Mouse (Mus musculus) adrenal gland, postnatal 4 days (tissue): ENCODE data around the gene Zfp706. TPM values are rescaled to one million over a fixed set of nuclear protein-coding genes. Genes with fewer than 3 reads are reported as not detected.

Experiments used
- DNase-seq, 2 experiments: peaks; one replicate each; pipeline ENCODE4 v3.0.0; 2021 to 2022; ENCODE audit warnings: low spot score in 2 of 2, mixed read lengths in 2 of 2
- total RNA-seq, 2 experiments: library from RNA; stranded (reverse); gene quantifications; 2 replicates each; pipeline ENCODE4 v1.2.3; 2021

Zfp706 gene
- total RNA-seq, 2 experiments from 2014 or later: 207 to 215 TPM

- no peak for DNase-seq
Observed at GRCm38 (mm10) chr15:36980238-36980637, 27.3 kb downstream of the Zfp706 start.

GRCm38 (mm10) chr15:36979488-36980201 is 27.9 kb downstream of the Zfp706 start:
- DNase-seq: no peak

GRCm38 (mm10) chr15:36979159-36979487 is 28.4 kb downstream of the Zfp706 start:
- no peak for DNase-seq

GRCm38 (mm10) chr15:36977823-36978222 is 29.8 kb downstream of the Zfp706 start:
- no peak for DNase-seq

- no peak for DNase-seq
Observed at GRCm38 (mm10) chr15:36975690-36976089, 31.9 kb downstream of the Zfp706 start.

GRCm38 (mm10) chr15:36975256-36975620 is 32.3 kb downstream of the Zfp706 start:
- no peak for DNase-seq

- DNase-seq: no peak
Observed at GRCm38 (mm10) chr15:36974614-36975255, 32.8 kb downstream of the Zfp706 start.

- no peak for DNase-seq
Observed at GRCm38 (mm10) chr15:36973714-36974113, 33.9 kb downstream of the Zfp706 start.

- no peak for DNase-seq
Observed at GRCm38 (mm10) chr15:36973290-36973689, 34.3 kb downstream of the Zfp706 start.

- no peak for DNase-seq
Observed at GRCm38 (mm10) chr15:36969794-36970193, 37.8 kb downstream of the Zfp706 start.

GRCm38 (mm10) chr15:36968295-36968694 is 39.3 kb downstream of the Zfp706 start:
- DNase-seq: no peak

GRCm38 (mm10) chr15:36967381-36968211 is 40.0 kb downstream of the Zfp706 start:
- DNase-seq: no peak

GRCm38 (mm10) chr15:36966940-36967339 is 40.6 kb downstream of the Zfp706 start:
- DNase-seq: no peak

- DNase-seq: no peak
Observed at GRCm38 (mm10) chr15:36966466-36966865, 41.1 kb downstream of the Zfp706 start.

- DNase-seq: no peak
Observed at GRCm38 (mm10) chr15:36965743-36966142, 41.8 kb downstream of the Zfp706 start.

- no peak for DNase-seq
Observed at GRCm38 (mm10) chr15:36962931-36963330, 44.6 kb downstream of the Zfp706 start.

- no peak for DNase-seq
Observed at GRCm38 (mm10) chr15:36960876-36961237, 46.7 kb downstream of the Zfp706 start.

- DNase-seq: no peak
Observed at GRCm38 (mm10) chr15:36960010-36960875, 47.3 kb downstream of the Zfp706 start.

GRCm38 (mm10) chr15:36956221-36956620 is 51.4 kb downstream of the Zfp706 start:
- no peak for DNase-seq

GRCm38 (mm10) chr15:36950258-36950657 is 57.3 kb downstream of the Zfp706 start:
- no peak for DNase-seq

GRCm38 (mm10) chr15:36948866-36949546 is 58.6 kb downstream of the Zfp706 start:
- no peak for DNase-seq
